9 mouse cellular contexts compared by ENCODE assay signal in the genomic region with DNA sequence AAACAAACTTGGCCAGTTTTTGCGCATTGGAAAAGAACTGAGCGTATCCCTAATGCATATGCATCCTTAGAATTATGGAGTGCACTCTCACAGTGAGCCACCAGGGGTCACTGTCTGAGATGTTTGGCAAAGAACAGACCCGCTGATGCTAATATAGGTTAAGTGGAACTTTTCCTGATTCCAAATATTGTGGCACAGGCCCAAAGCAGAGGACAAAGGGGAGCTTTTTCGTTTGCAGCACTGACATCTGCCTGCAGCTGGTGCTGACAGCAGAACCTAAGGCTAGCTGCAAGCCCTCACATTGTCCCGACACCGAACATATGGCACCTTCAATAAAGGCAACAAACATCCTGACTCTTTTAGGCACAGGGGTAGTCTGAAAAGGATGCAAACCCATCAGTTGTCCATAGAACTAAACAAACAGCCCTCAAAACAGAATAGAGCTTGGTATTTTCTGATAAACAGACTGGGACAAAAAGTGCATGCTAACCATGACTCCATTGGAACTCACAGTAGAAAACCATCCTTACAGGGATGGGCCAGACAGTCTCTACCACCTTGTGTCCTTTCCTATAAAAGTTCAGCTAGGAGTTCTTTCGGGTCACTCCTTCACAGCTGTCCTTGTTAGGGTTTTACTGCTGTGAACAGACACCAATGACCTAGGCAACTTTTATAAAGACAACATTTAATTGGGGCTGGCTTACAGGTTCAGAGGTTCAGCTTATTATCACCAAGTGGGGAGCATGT.
DNase-seq lines count a peak whose midpoint lies in the region; ATAC-seq and TF ChIP-seq lines count a peak whose summit lies in the region.
"Had no signal": no experiment of that assay in that cellular context is flagged by ENCODE, and none has a peak within 500 bp of the region (broad histone marks: within the 10 kb centered on the region; RNA-seq: fewer than 3 reads in every experiment).

No protein-coding gene starts in this region.

- no peak overlapping the region for H3K27ac ChIP-seq in liver, embryonic 12.5 days
- H3K27ac ChIP-seq in kidney, embryonic 16.5 days (ENCODE audit: low read length), result no peak overlapping the region
- H3K27ac ChIP-seq in liver, adult 2 months (replicated peaks; ENCODE audit: insufficient read depth, low read depth, low read length), result no peak overlapping the region
- no peak overlapping the region for H3K27ac ChIP-seq in neural tube, embryonic 12.5 days
- no peak overlapping the region for H3K27ac ChIP-seq in thymus, adult 2 months (ENCODE audit: control insufficient read depth, insufficient read depth, low read length)
- H3K27ac ChIP-seq: neural tube, embryonic 13.5 days had no signal

- no peak for ATAC-seq in liver, embryonic 12.5 days
- peak; percentile 75; the same call in 1 of the 2 replicates for ATAC-seq in kidney, embryonic 16.5 days (ENCODE audit: low FRiP score, low TSS enrichment)
- ATAC-seq in neural tube, embryonic 12.5 days (ENCODE audit: low FRiP score, low read depth), result peak; percentile 83

- peak; percentile 59 for DNase-seq in liver
- peak; percentile 73 to 88 for DNase-seq in cerebellum, postnatal 4 days (ENCODE audit: low spot score in 2 of 2)
- peak; percentile 27 to 31 for DNase-seq in gastrocnemius, postnatal 36 days
- peak; percentile 30 for DNase-seq in liver, adult 2 months (ENCODE audit: extremely low read depth, low read depth, low spot score)
- DNase-seq in thymus, adult 2 months, result peak; percentile 37

- WGBS in liver, embryonic 12.5 days (ENCODE audit: insufficient replicate concordance), result 47% methylated on average over 7 of the region's 7 CpGs
- WGBS in kidney, embryonic 16.5 days, result 36% methylated on average over 7 of the region's 7 CpGs
- WGBS in liver, adult 2 months, result 45% methylated on average over 7 of the region's 7 CpGs
- 58% methylated on average over 7 of the region's 7 CpGs for WGBS in neural tube, embryonic 12.5 days
- WGBS in thymus, adult 2 months, result 57% methylated on average over 7 of the region's 7 CpGs

- TF ChIP-seq POLR2A in liver, adult 2 months (IDR thresholded peaks at IDR 0.05; ENCODE audit: extremely low read depth, insufficient read depth, low read length), result no peak
- no peak for TF ChIP-seq POLR2A in thymus, adult 2 months (IDR thresholded peaks at IDR 0.05; ENCODE audit: control insufficient read depth, extremely low read depth, insufficient read depth, low read length, poor library complexity)

- TF ChIP-seq CTCF in liver, adult 2 months (IDR thresholded peaks at IDR 0.05; ENCODE audit: low read depth, low read length), result peak; percentile 46; the same call in 1 of the 2 replicates
- no peak for TF ChIP-seq CTCF in thymus, adult 2 months (IDR thresholded peaks at IDR 0.05; ENCODE audit: borderline replicate concordance, control insufficient read depth, extremely low read depth, insufficient read depth, low read length, poor library complexity)

- H3K9ac ChIP-seq in liver, embryonic 12.5 days, result no peak overlapping the region
- H3K9ac ChIP-seq in kidney, embryonic 16.5 days (replicated peaks; ENCODE audit: low read length), result no peak overlapping the region
- H3K9ac ChIP-seq in liver, adult 2 months (ENCODE audit: low read depth, low read length), result no peak overlapping the region
- no peak overlapping the region for H3K9ac ChIP-seq in neural tube, embryonic 12.5 days
- H3K9ac ChIP-seq: neural tube, embryonic 13.5 days had no signal

- no peak overlapping the region for H3K4me2 ChIP-seq in liver, embryonic 12.5 days
- H3K4me2 ChIP-seq in kidney, embryonic 16.5 days (replicated peaks; ENCODE audit: low read depth, low read length), result no peak overlapping the region
- H3K4me2 ChIP-seq in neural tube, embryonic 12.5 days (replicated peaks), result no peak overlapping the region
- H3K4me2 ChIP-seq: neural tube, embryonic 13.5 days had no signal

- no peaks in the 10 kb centered on the region for H3K27me3 ChIP-seq in liver, embryonic 12.5 days (replicated peaks)
- H3K27me3 ChIP-seq in kidney, embryonic 16.5 days (ENCODE audit: insufficient read depth, low read length), result no peaks in the 10 kb centered on the region
- H3K27me3 ChIP-seq in liver, adult 2 months (ENCODE audit: control insufficient read depth, insufficient read depth, low read length), result no peaks in the 10 kb centered on the region
- no peaks in the 10 kb centered on the region for H3K27me3 ChIP-seq in neural tube, embryonic 12.5 days (replicated peaks)
- H3K27me3 ChIP-seq in thymus, adult 2 months (ENCODE audit: control insufficient read depth, insufficient read depth, low read length), result no peaks in the 10 kb centered on the region
- H3K27me3 ChIP-seq: neural tube, embryonic 13.5 days had no signal

- H3K79me2 ChIP-seq in liver, adult 2 months (ENCODE audit: control insufficient read depth, insufficient read depth, low read length), result no peaks in the 10 kb centered on the region

- intact Hi-C loops in gastrocnemius, postnatal 36 days (cut with DNase I), result loop anchor here (5.0 kb wide), 1 partner anchor 297 kb away; no protein-coding TSS in a partner anchor

- H3K4me1 ChIP-seq in liver, embryonic 12.5 days, result no peaks in the 10 kb centered on the region
- H3K4me1 ChIP-seq in kidney, embryonic 16.5 days (ENCODE audit: insufficient read depth, low read length), result no peaks in the 10 kb centered on the region
- H3K4me1 ChIP-seq in liver, adult 2 months (ENCODE audit: control insufficient read depth, insufficient read depth, low read length), result no peaks in the 10 kb centered on the region
- no peaks in the 10 kb centered on the region for H3K4me1 ChIP-seq in neural tube, embryonic 12.5 days
- no peaks in the 10 kb centered on the region for H3K4me1 ChIP-seq in thymus, adult 2 months (replicated peaks; ENCODE audit: control insufficient read depth, insufficient read depth, low read length)
- H3K4me1 ChIP-seq: neural tube, embryonic 13.5 days had no signal

- no peaks in the 10 kb centered on the region for H3K9me3 ChIP-seq in liver, embryonic 12.5 days (replicated peaks)
- H3K9me3 ChIP-seq in kidney, embryonic 16.5 days (ENCODE audit: low read length), result no peaks in the 10 kb centered on the region
- H3K9me3 ChIP-seq in neural tube, embryonic 12.5 days, result no peaks in the 10 kb centered on the region
- H3K9me3 ChIP-seq: neural tube, embryonic 13.5 days had no signal

- no peak overlapping the region for H3K4me3 ChIP-seq in liver, embryonic 12.5 days
- no peak overlapping the region for H3K4me3 ChIP-seq in kidney, embryonic 16.5 days (ENCODE audit: low read length)
- no peak overlapping the region for H3K4me3 ChIP-seq in liver, adult 2 months (ENCODE audit: insufficient read depth, low read depth, low read length)
- H3K4me3 ChIP-seq in neural tube, embryonic 12.5 days, result no peak overlapping the region
- no peak overlapping the region for H3K4me3 ChIP-seq in thymus, adult 2 months (ENCODE audit: control insufficient read depth, insufficient read depth, low read length)
- H3K4me3 ChIP-seq: neural tube, embryonic 13.5 days had no signal

- no peaks in the 10 kb centered on the region for H3K36me3 ChIP-seq in liver, embryonic 12.5 days
- no peaks in the 10 kb centered on the region for H3K36me3 ChIP-seq in kidney, embryonic 16.5 days (ENCODE audit: insufficient read depth, low read length)
- no peaks in the 10 kb centered on the region for H3K36me3 ChIP-seq in liver, adult 2 months (ENCODE audit: control insufficient read depth, insufficient read depth, low read length)
- no peaks in the 10 kb centered on the region for H3K36me3 ChIP-seq in neural tube, embryonic 12.5 days
- H3K36me3 ChIP-seq in thymus, adult 2 months (ENCODE audit: control insufficient read depth, insufficient read depth, low read length), result no peaks in the 10 kb centered on the region
- H3K36me3 ChIP-seq: neural tube, embryonic 13.5 days had no signal

Comparison
In these comparisons a context has a peak if more than half of its experiments do, and no peak if none do; other contexts are left out.
1. DNase-seq: peak in every context shown above with its lines; median percentile 80 in cerebellum, postnatal 4 days; 59 in liver; 37 in thymus, adult 2 months; 30 in liver, adult 2 months; 29 in gastrocnemius, postnatal 36 days.